Mouse (Mus musculus) macrophage (primary cell): Measurements from ENCODE around the gene Gbp8. TPM values are rescaled to one million over a fixed set of nuclear protein-coding genes. Genes with fewer than 3 reads are reported as not detected.

Experiments
- H3K27ac ChIP-seq: fragments of 350-480 bp; formaldehyde crosslinking; 2 replicates; pipeline ENCODE4 v1.9.0; 2021
- H3K36me3 ChIP-seq: fragments of 350-480 bp; formaldehyde crosslinking; 2 replicates; pipeline ENCODE4 v1.9.0; 2021; ENCODE audit errors: inconsistent target
- H3K4me3 ChIP-seq: fragments of 350-480 bp; formaldehyde crosslinking; 2 replicates; pipeline ENCODE4 v1.9.0; 2021; ENCODE audit errors: inconsistent target
- H3K79me2 ChIP-seq: fragments of 350-480 bp; formaldehyde crosslinking; 2 replicates; pipeline ENCODE4 v1.9.0; 2021; ENCODE audit errors: inconsistent target
- WGBS: methylation state at CpG from one replicate; pipeline ENCODE4 v1.1.7; 2026; ENCODE audit warnings: inconsistent platforms; ENCODE audit not compliant: missing documents; 5-methylcytosine and 5-hydroxymethylcytosine counted together
- polyA plus RNA-seq: library from polyadenylated mRNA; stranded (reverse); fragments of 250-400 nt; gene quantifications from 3 replicates; pipeline ENCODE4 v1.2.4, GENCODE M21; 2018; ENCODE audit warnings: inconsistent platforms

The Gbp8 gene
- polyA plus RNA-seq, 1 experiment from 2014 or later = 19.7 TPM

GRCm38 (mm10) chr5:104988000-104988399 lies 151.3 kb downstream of the Gbp8 start:
- 96% methylated on average over 2 of the region's 2 CpGs for WGBS
- no peak overlapping the region for H3K27ac ChIP-seq
- H3K36me3 ChIP-seq = no peaks in the 10 kb centered on the region

GRCm38 (mm10) chr5:104986706-104987105 lies 152.6 kb downstream of the Gbp8 start:
- Histone ChIP-seq H3K36me3 (no peaks in the 10 kb centered on the region), H3K4me3 (no peak overlapping the region), H3K79me2 (no peaks in the 10 kb centered on the region), H3K27ac (no peak overlapping the region)
- WGBS = 11% methylated on average over 1 of the region's 1 CpGs

More at GRCm38 (mm10) chr5:104988000-104988399, 151.3 kb downstream of the Gbp8 start:
- H3K4me3 ChIP-seq = no peak overlapping the region
- no peaks in the 10 kb centered on the region for H3K79me2 ChIP-seq

DNA sequence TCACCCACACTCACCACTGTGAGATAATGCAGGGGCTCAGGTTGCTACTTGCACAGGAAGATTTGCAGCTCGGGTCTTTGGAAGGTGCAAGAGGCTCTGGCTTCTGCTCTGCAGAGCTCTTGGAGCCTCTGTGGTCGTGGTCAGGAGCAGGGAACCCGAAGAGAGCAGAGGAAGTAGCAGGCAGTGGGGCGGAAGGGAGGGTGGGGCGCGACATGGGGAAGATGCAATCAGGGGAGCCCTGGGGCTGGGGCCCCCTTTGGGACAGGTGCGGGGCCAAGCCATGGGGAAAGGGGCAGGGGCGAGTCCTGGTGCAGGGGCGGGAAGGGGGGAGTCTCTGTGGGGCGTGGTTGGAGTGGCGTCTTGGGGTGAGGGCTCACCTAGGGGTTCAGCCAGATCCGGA lies 156.8 kb downstream of the Gbp8 start, which contains the start of gene Abcg3:
Gene Abcg3, minus strand, starts transcription at position 184 of the 400 bp plus-strand sequence.
- no peaks in the 10 kb centered on the region for H3K36me3 ChIP-seq
- WGBS = 6% methylated on average over 12 of the region's 12 CpGs
- peak within 1 kb of the TSS; percentile 66 for H3K27ac ChIP-seq
- peak within 1 kb of the TSS; percentile 41 for H3K4me3 ChIP-seq
- no peaks in the 10 kb centered on the region; the same call in 1 of the 2 replicates for H3K79me2 ChIP-seq

DNA sequence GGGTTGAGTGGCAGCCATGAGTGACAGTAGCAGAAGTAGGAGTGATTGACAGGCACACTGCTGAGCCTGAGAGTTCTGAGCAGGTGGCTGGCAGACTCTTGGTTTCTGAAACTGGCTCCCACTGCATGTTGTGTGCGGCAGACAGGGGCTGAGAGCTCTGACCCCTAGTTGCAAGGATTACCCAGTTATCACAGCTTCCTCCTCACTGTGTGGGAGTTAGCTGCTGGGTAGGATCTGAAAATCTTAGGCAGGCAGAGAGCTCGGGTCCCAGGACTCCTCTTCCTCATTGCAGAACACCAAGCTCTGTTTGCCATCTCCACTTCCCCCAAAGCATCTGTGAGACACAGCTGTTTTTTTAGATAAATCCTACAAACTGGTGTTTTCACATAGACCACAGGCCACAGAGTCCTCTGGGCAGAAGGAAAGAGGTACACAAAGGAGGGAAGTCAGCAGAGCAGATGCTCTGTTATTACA lies 160.3 kb downstream of the Gbp8 start:
- H3K27ac ChIP-seq = no peak overlapping the region; the same call in 1 of the 2 replicates
- H3K4me3 ChIP-seq = no peak overlapping the region
- H3K79me2 ChIP-seq = no peaks in the 10 kb centered on the region; the same call in 1 of the 2 replicates

More for the DNA sequence above, 160.3 kb downstream of the Gbp8 start:
- H3K36me3 ChIP-seq = no peaks in the 10 kb centered on the region
- WGBS = 27% methylated on average over 2 of the region's 2 CpGs

Other genes with a start within 250 kb of the Gbp8 start
- gene Abcg3, start 156.8 kb downstream of the Gbp8 start, polyA plus RNA-seq = 22.4 to 45.7 TPM (median 23.8 TPM) in 3 replicates
- gene Gbp9, start within 50 bp of the Gbp8 start, polyA plus RNA-seq = 20.1 to 55.4 TPM (median 28.3 TPM) in 3 replicates
- gene Gbp4, start within 50 bp of the Gbp8 start, polyA plus RNA-seq = 1.7 to 20.7 TPM (median 2.8 TPM) in 3 replicates
- 0.07 to 1.1 TPM in 2 of 3 replicates, not detected in the other for gene Gbp10, start 100.0 kb upstream of the Gbp8 start, polyA plus RNA-seq
- 0.05 TPM in 1 of 3 replicates, not detected in the others for gene Gm43302, start 154.2 kb upstream of the Gbp8 start, polyA plus RNA-seq
- 13.4 to 70.7 TPM (median 22.3 TPM) in 3 replicates for gene Gbp6, start 154.2 kb upstream of the Gbp8 start, polyA plus RNA-seq